Mouse (Mus musculus) limb, embryonic 11.5 days (tissue): ENCODE data around the gene Rin2. TPM values are rescaled to one million over a fixed set of nuclear protein-coding genes. Genes with fewer than 3 reads are reported as not detected.

ENCODE experiments used
- ATAC-seq: fragments of 200-750 bp; cut with Nextera tagmentation; 2 replicates; pipeline ENCODE4 v1.8.0; 2017; ENCODE audit warnings: low read depth; ENCODE audit not compliant: insufficient number of reproducible peaks, low FRiP score, low TSS enrichment
- DNase-seq: peaks from one replicate; pipeline ENCODE4 v3.0.0-alpha.2; 2015; ENCODE audit warnings: low spot score
- H3K27ac ChIP-seq: fragments of 300-500 bp; sonication (generic); replicated peaks from 2 replicates; pipeline ENCODE4 v1.5.1; 2014; ENCODE audit warnings: low read depth, mild to moderate bottlenecking, low read length
- H3K27me3 ChIP-seq: fragments of 300-500 bp; sonication (generic); 2 replicates; pipeline ENCODE4 v1.6.1; 2014; ENCODE audit warnings: mild to moderate bottlenecking, low read length, mixed read lengths; ENCODE audit not compliant: control insufficient read depth, insufficient read depth
- H3K36me3 ChIP-seq: fragments of 300-500 bp; sonication (generic); 2 replicates; pipeline ENCODE4 v1.6.1; 2014; ENCODE audit warnings: mild to moderate bottlenecking, low read length, moderate library complexity, mixed read lengths; ENCODE audit not compliant: control insufficient read depth, insufficient read depth
- H3K4me1 ChIP-seq: fragments of 300-500 bp; sonication (generic); 2 replicates; pipeline ENCODE4 v1.6.1; 2014; ENCODE audit warnings: low read length, mixed read lengths; ENCODE audit not compliant: control insufficient read depth, insufficient read depth
- H3K4me2 ChIP-seq: fragments of 300-500 bp; sonication (generic); 2 replicates; pipeline ENCODE4 v1.6.1; 2014; ENCODE audit warnings: low read depth, mild to moderate bottlenecking, moderate library complexity; ENCODE audit not compliant: severe bottlenecking
- H3K4me3 ChIP-seq: fragments of 300-500 bp; sonication (generic); 2 replicates; pipeline ENCODE4 v1.5.1; 2014; ENCODE audit warnings: low read depth, low read length
- H3K9ac ChIP-seq: fragments of 300-500 bp; sonication (generic); 2 replicates; pipeline ENCODE4 v1.6.1; 2014; ENCODE audit warnings: mild to moderate bottlenecking, low read length
- H3K9me3 ChIP-seq: fragments of 300-500 bp; sonication (generic); 2 replicates; pipeline ENCODE4 v1.6.1; 2016; ENCODE audit warnings: low read length; ENCODE audit not compliant: control insufficient read depth
- WGBS: fragments of 180-500 bp; shearing (Covaris S2); extraction: QIAGEN DNeasy Blood & Tissue Kit; methylation state at CpG from one replicate; pipeline ENCODE4 v1.1.7; 2014; 5-methylcytosine and 5-hydroxymethylcytosine counted together
- polyA plus RNA-seq: library from polyadenylated mRNA; unstranded; fragments of >200 nt; fragmentation: Nextera tagmentation; extraction: Ambion mirVana; gene quantifications from 2 replicates; pipeline ENCODE4 v1.2.1, GENCODE M21; 2014

The Rin2 gene
- polyA plus RNA-seq, 1 experiment from 2014 or later = 19.9 TPM

GRCm38 (mm10) chr2:145798954-145799353, 123.9 kb downstream of the Rin2 start:
- no peak overlapping the region for H3K4me2 ChIP-seq
- no peak overlapping the region for H3K27ac ChIP-seq
- ATAC-seq (no peak), DNase-seq (no peak)
- no peaks in the 10 kb centered on the region for H3K9me3 ChIP-seq
- no peaks in the 10 kb centered on the region for H3K27me3 ChIP-seq
- H3K4me3 ChIP-seq = no peak overlapping the region
- no peak overlapping the region for H3K9ac ChIP-seq
- H3K4me1 ChIP-seq = no peaks in the 10 kb centered on the region
- H3K36me3 ChIP-seq = no peaks in the 10 kb centered on the region
- 78% methylated on average over 3 of the region's 3 CpGs for WGBS

- H3K4me2 ChIP-seq = no peak overlapping the region
- H3K4me1 ChIP-seq = no peaks in the 10 kb centered on the region
- no peaks in the 10 kb centered on the region for H3K36me3 ChIP-seq
- H3K9ac ChIP-seq = no peak overlapping the region
- H3K4me3 ChIP-seq = no peak overlapping the region
- no peak overlapping the region for H3K27ac ChIP-seq
- DNase-seq (no peak), ATAC-seq (no peak)
- no peaks in the 10 kb centered on the region for H3K9me3 ChIP-seq
- 51% methylated on average over 9 of the region's 9 CpGs for WGBS
- H3K27me3 ChIP-seq = no peaks in the 10 kb centered on the region
Observed at GRCm38 (mm10) chr2:145801322-145802052, 126.5 kb downstream of the Rin2 start.

DNA sequence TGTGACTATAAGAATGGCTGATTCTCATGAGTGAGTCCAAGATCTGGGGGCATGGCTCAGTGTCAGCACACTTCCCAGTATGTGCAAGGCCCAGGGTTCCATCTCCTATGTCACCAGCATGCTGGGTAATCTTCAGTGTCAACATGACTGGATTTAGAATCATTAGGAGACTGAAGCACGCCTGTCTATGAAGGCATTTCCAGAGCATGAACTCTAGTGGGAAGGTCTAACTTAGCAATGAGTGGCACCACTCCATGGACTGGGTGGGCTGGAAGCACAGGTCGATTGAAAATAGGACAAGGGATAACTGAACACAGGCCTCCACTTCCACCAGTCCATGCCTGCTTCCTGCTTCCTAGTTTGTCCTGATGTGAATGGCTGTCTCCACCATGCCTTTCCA, 127.6 kb downstream of the Rin2 start:
- Histone ChIP-seq H3K9me3 (no peaks in the 10 kb centered on the region), H3K27ac (no peak overlapping the region), H3K4me3 (no peak overlapping the region), H3K9ac (no peak overlapping the region), H3K36me3 (no peaks in the 10 kb centered on the region), H3K4me2 (no peak overlapping the region), H3K27me3 (no peaks in the 10 kb centered on the region), H3K4me1 (no peaks in the 10 kb centered on the region)
- DNase-seq (no peak), ATAC-seq (no peak)
- 89% methylated on average over 2 of the region's 2 CpGs for WGBS

GRCm38 (mm10) chr2:145803822-145804342, 128.9 kb downstream of the Rin2 start:
- Histone ChIP-seq H3K4me1 (no peaks in the 10 kb centered on the region), H3K4me3 (no peak overlapping the region), H3K27me3 (no peaks in the 10 kb centered on the region), H3K36me3 (no peaks in the 10 kb centered on the region), H3K9ac (no peak overlapping the region), H3K27ac (no peak overlapping the region), H3K4me2 (no peak overlapping the region), H3K9me3 (no peaks in the 10 kb centered on the region)
- no peak for DNase-seq
- 91% methylated on average over 10 of the region's 10 CpGs for WGBS
- 0 out of 2 replicates have a peak, but pooled peaks have one; percentile 26 for ATAC-seq

DNA sequence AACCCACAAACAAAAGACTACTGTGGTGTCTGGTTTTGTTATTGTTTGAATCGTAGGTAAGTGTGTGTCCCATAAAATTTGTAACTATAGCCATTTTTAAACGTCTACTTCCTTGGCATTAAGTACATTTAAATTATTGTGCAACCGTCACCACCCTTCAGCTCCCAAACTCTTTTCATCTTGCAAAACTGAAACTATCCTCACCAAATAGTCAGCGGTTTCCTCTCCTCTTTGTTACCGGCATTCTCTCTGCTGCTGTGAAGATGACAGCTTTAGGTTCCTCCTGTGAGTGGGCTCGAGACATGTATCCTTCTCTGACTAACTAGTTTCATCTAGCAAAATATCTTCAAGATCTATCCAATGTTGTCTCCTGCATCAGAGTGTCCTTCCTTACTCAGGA, 129.5 kb downstream of the Rin2 start:
- H3K4me3 ChIP-seq = no peak overlapping the region
- H3K36me3 ChIP-seq = no peaks in the 10 kb centered on the region
- no peaks in the 10 kb centered on the region for H3K4me1 ChIP-seq
- no peak for ATAC-seq
- H3K9ac ChIP-seq = no peak overlapping the region
- 91% methylated on average over 6 of the region's 6 CpGs for WGBS
- H3K27me3 ChIP-seq = no peaks in the 10 kb centered on the region
- H3K9me3 ChIP-seq = no peaks in the 10 kb centered on the region
- H3K4me2 ChIP-seq = no peak overlapping the region
- DNase-seq = no peak
- H3K27ac ChIP-seq = no peak overlapping the region

DNA sequence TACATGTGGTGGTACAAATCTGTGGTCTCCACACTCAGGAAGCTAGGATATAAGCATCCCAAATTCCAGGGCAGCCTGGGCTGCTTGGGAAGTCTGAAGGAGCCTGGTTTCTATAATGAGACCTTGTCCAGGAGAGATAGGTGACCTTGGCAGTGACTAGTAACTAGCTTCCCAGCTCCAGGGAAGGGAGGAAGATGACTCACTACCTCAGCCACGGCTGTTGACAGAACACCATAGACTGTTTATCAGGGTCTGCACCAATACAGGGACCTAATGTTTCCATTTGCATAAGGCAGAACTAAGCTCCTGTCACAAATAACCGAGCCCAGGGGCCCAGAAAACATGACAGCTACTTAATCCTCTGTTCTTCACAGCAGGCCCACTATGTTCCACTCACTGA, 132.3 kb downstream of the Rin2 start:
- Histone ChIP-seq H3K4me1 (no peaks in the 10 kb centered on the region), H3K36me3 (no peaks in the 10 kb centered on the region), H3K9me3 (no peaks in the 10 kb centered on the region), H3K27me3 (no peaks in the 10 kb centered on the region), H3K27ac (no peak overlapping the region), H3K9ac (no peak overlapping the region), H3K4me2 (no peak overlapping the region), H3K4me3 (no peak overlapping the region)
- ATAC-seq (no peak), DNase-seq (no peak)
- 68% methylated on average over 2 of the region's 2 CpGs for WGBS

GRCm38 (mm10) chr2:145808251-145808650, 133.2 kb downstream of the Rin2 start:
- DNase-seq (no peak), ATAC-seq (no peak)
- Histone ChIP-seq H3K4me2 (no peak overlapping the region), H3K4me1 (no peaks in the 10 kb centered on the region), H3K4me3 (no peak overlapping the region), H3K9ac (no peak overlapping the region), H3K36me3 (no peaks in the 10 kb centered on the region), H3K9me3 (no peaks in the 10 kb centered on the region), H3K27ac (no peak overlapping the region), H3K27me3 (no peaks in the 10 kb centered on the region)
- 96% methylated on average over 2 of the region's 2 CpGs for WGBS

DNA sequence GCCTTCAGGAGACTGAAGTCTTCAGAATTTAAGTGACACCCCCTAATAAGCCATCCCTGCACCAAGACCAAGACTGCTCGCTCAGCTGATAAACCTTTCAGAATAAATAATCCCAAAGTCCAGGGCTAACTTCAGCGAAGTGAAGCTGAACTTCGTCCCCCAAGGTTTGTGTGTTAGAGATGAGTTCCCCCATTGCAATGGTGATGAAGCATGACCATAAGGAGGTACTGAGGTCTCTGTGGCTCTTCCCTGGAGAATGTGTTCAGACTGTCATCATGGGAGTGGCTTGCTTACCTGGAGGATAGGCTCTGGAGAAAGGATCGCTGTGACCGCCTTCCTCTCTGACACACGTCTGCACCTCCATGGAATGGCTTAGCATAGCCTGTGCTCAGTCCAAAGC, 133.7 kb downstream of the Rin2 start:
- Histone ChIP-seq H3K9me3 (no peaks in the 10 kb centered on the region), H3K27me3 (no peaks in the 10 kb centered on the region), H3K9ac (no peak overlapping the region), H3K4me3 (no peak overlapping the region), H3K4me1 (no peaks in the 10 kb centered on the region), H3K4me2 (no peak overlapping the region), H3K27ac (no peak overlapping the region), H3K36me3 (no peaks in the 10 kb centered on the region)
- 92% methylated on average over 6 of the region's 6 CpGs for WGBS
- ATAC-seq = no peak
- no peak for DNase-seq

DNA sequence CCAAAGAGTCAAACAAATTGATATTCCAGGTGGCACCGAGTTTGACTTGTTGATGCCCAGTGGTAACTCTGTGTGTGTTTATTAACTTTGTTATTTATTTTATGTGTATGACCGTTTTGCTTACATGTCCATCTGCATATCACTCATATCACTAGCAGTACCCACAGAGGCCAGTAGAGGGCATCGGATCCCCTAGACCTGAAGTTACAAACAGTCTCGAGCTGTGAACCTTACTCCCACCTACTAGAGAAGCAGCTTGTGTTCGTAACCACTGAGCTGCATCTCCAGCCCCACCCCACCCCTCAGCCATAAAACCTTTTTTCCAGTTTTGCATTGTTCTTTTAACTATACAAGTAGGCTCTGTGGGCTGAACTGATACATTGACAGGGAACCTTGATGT, 135.7 kb downstream of the Rin2 start:
- no peak overlapping the region for H3K4me3 ChIP-seq
- H3K36me3 ChIP-seq = no peaks in the 10 kb centered on the region
- H3K4me2 ChIP-seq = no peak overlapping the region
- no peaks in the 10 kb centered on the region for H3K4me1 ChIP-seq
- DNase-seq = peak; percentile 47
- H3K9me3 ChIP-seq = no peaks in the 10 kb centered on the region; the same call in 1 of the 2 replicates
- no peak overlapping the region for H3K27ac ChIP-seq
- WGBS = 59% methylated on average over 5 of the region's 5 CpGs
- H3K27me3 ChIP-seq = no peaks in the 10 kb centered on the region
- ATAC-seq = no peak
- no peak overlapping the region for H3K9ac ChIP-seq
